Mouse (Mus musculus) MEL (cell line): ENCODE data around the gene Rinl. TPM values are rescaled to one million over a fixed set of nuclear protein-coding genes. Genes with fewer than 3 reads are reported as not detected.
A peak's percentile ranks its signal among the peaks of the same experiment; 100 is the strongest.

Experiments used
- DNase-seq: peaks from one replicate; pipeline ENCODE4 v3.0.0; 2011; ENCODE audit warnings: low read depth, low spot score
- H3K27ac ChIP-seq: 2 replicates; pipeline ENCODE4 v1.5.1; 2012; ENCODE audit warnings: low read depth, mild to moderate bottlenecking, control low read depth, low read length, moderate library complexity; ENCODE audit not compliant: control insufficient read depth
- H3K27me3 ChIP-seq, 2 experiments: fragments of 150-350 bp in 1 of 2; sonication (generic) in 1 of 2; 2 replicates each; pipeline ENCODE4 v1.6.1; 2012; ENCODE audit warnings: low read length in 2 of 2, mild to moderate bottlenecking in 2 of 2, improper control_type of control experiment in 1 of 2, moderate library complexity in 1 of 2; ENCODE audit not compliant: insufficient read depth in 2 of 2, control insufficient read depth in 1 of 2
- H3K36me3 ChIP-seq, 2 experiments: 2 replicates each; pipeline ENCODE4 v1.6.1; 2012 to 2014; ENCODE audit warnings: low read length in 2 of 2, improper control_type of control experiment in 1 of 2, inconsistent platforms in 1 of 2, mild to moderate bottlenecking in 1 of 2; ENCODE audit not compliant: insufficient read depth in 2 of 2, control insufficient read depth in 1 of 2
- H3K4me1 ChIP-seq, 2 experiments: fragments of 150-350 bp in 1 of 2; sonication (generic) in 1 of 2; 2 replicates each; pipeline ENCODE4 v1.6.1; 2012; ENCODE audit warnings: low read length in 2 of 2, improper control_type of control experiment in 1 of 2, mild to moderate bottlenecking in 1 of 2; ENCODE audit not compliant: insufficient read depth in 2 of 2, control insufficient read depth in 1 of 2
- H3K4me3 ChIP-seq, 2 experiments: fragments of 150-350 bp in 1 of 2; sonication (generic) in 1 of 2; 2 replicates each; pipeline ENCODE4 v1.5.1; 2012; ENCODE audit warnings: low read depth in 2 of 2, low read length in 2 of 2, mild to moderate bottlenecking in 2 of 2, moderate library complexity in 2 of 2, control low read depth in 1 of 2, improper control_type of control experiment in 1 of 2; ENCODE audit not compliant: control insufficient read depth in 1 of 2, insufficient read depth in 1 of 2
- H3K79me2 ChIP-seq: 2 replicates; pipeline ENCODE4 v1.6.1; 2012; ENCODE audit warnings: mild to moderate bottlenecking, low read length, moderate library complexity; ENCODE audit not compliant: control insufficient read depth, poor library complexity, insufficient read depth
- H3K9ac ChIP-seq: 2 replicates; pipeline ENCODE4 v1.6.1; 2012; ENCODE audit warnings: low read depth, mild to moderate bottlenecking, control low read depth, low read length, moderate library complexity; ENCODE audit not compliant: control insufficient read depth, poor library complexity, severe bottlenecking
- H3K9me3 ChIP-seq: fragments of 150-350 bp; sonication (generic); replicated peaks from 2 replicates; pipeline ENCODE4 v1.6.1; 2012; ENCODE audit warnings: mild to moderate bottlenecking, low read length, improper control_type of control experiment, moderate library complexity; ENCODE audit not compliant: insufficient read depth
- CHD1 ChIP-seq: IDR thresholded peaks from 2 replicates; pipeline ENCODE4 v1.6.1; 2012; ENCODE audit warnings: low read depth, mild to moderate bottlenecking, inconsistent platforms, low read length, improper control_type of control experiment
- CTCF ChIP-seq, 3 experiments: IDR thresholded peaks in 2 of 3; conservative IDR thresholded peaks in 1 of 3; 2 replicates each; pipeline ENCODE4 v1.5.1; 2011 to 2012; ENCODE audit warnings: low read length in 3 of 3, low read depth in 2 of 3, mild to moderate bottlenecking in 2 of 3, improper control_type of control experiment in 1 of 3, inconsistent platforms in 1 of 3, mixed read lengths in 1 of 3, moderate library complexity in 1 of 3; ENCODE audit not compliant: control insufficient read depth in 1 of 3, insufficient read depth in 1 of 3, poor library complexity in 1 of 3, severe bottlenecking in 1 of 3
- E2F4 ChIP-seq: IDR thresholded peaks from 2 replicates; pipeline ENCODE4 v1.6.1; 2011; ENCODE audit warnings: low read depth, low read length, improper control_type of control experiment, borderline replicate concordance
- ELF1 ChIP-seq: IDR thresholded peaks from 2 replicates; pipeline ENCODE4 v1.6.1; 2014; ENCODE audit warnings: low read depth, mild to moderate bottlenecking, inconsistent platforms, low read length, improper control_type of control experiment, moderate library complexity
- GATA1 ChIP-seq: IDR thresholded peaks from 2 replicates; pipeline ENCODE4 v1.6.1; 2011; ENCODE audit warnings: low read depth, low read length, improper control_type of control experiment
- KAT2A ChIP-seq: conservative IDR thresholded peaks from 2 replicates; pipeline ENCODE4 v1.6.1; 2012; ENCODE audit warnings: low read depth, low read length, improper control_type of control experiment, inconsistent platforms
- MEF2A ChIP-seq: IDR thresholded peaks from 2 replicates; pipeline ENCODE4 v1.6.1; 2014; ENCODE audit warnings: low read depth, mild to moderate bottlenecking, inconsistent platforms, low read length, improper control_type of control experiment; ENCODE audit not compliant: poor library complexity, insufficient replicate concordance, severe bottlenecking; ENCODE audit errors: extremely low read depth
- MYB ChIP-seq: IDR thresholded peaks from 2 replicates; pipeline ENCODE4 v1.6.1; 2011; ENCODE audit warnings: mild to moderate bottlenecking, low read depth, low read length, improper control_type of control experiment
- NELFE ChIP-seq: IDR thresholded peaks from 2 replicates; pipeline ENCODE4 v1.6.1; 2011; ENCODE audit warnings: low read depth, low read length, improper control_type of control experiment
- NRF1 ChIP-seq: IDR thresholded peaks from 2 replicates; pipeline ENCODE4 v1.6.1; 2014; ENCODE audit warnings: low read depth, mild to moderate bottlenecking, inconsistent platforms, low read length, improper control_type of control experiment, moderate library complexity; ENCODE audit not compliant: poor library complexity, insufficient read depth, severe bottlenecking
- UBTF ChIP-seq: IDR thresholded peaks from 2 replicates; pipeline ENCODE4 v1.6.1; 2012; ENCODE audit warnings: low read depth, mild to moderate bottlenecking, inconsistent platforms, low read length, improper control_type of control experiment, moderate library complexity, borderline replicate concordance; ENCODE audit not compliant: insufficient read depth
- USF2 ChIP-seq, 2 experiments: IDR thresholded peaks; 2 replicates each; pipeline ENCODE4 v1.6.1; 2011 to 2012; ENCODE audit warnings: improper control_type of control experiment in 2 of 2, low read length in 2 of 2, borderline replicate concordance in 1 of 2, inconsistent platforms in 1 of 2, low read depth in 1 of 2, mild to moderate bottlenecking in 1 of 2; ENCODE audit not compliant: insufficient read depth in 1 of 2
- ZC3H11A ChIP-seq: IDR thresholded peaks from 2 replicates; pipeline ENCODE4 v1.6.1; 2012; ENCODE audit warnings: low read depth, mild to moderate bottlenecking, inconsistent platforms, low read length, improper control_type of control experiment
- ZNF384 ChIP-seq: IDR thresholded peaks from 2 replicates; pipeline ENCODE4 v1.6.1; 2012; ENCODE audit warnings: low read depth, mild to moderate bottlenecking, inconsistent platforms, low read length, improper control_type of control experiment
- polyA plus RNA-seq, 2 experiments: library from polyadenylated mRNA; stranded (reverse) in 1 of 2; unstranded in 1 of 2; fragments of >175 nt in 1 of 2; fragments of >200 nt in 1 of 2; gene quantifications; 2 replicates each; pipeline versions ENCODE4 v1.2.1 to v1.2.4; 2012; ENCODE audit warnings: low replicate concordance in 2 of 2, low read depth in 1 of 2; ENCODE audit not compliant: insufficient read length in 2 of 2, insufficient read depth in 1 of 2, missing spikeins in 1 of 2
- total RNA-seq: library from RNA; depleted of rRNA; stranded (reverse); fragments of 300-350 nt; gene quantifications from 2 replicates; pipeline ENCODE4 v1.2.3, GENCODE M21; 2012; rRNA removed

Rinl gene
- 32.9 and 39.9 TPM in 2 replicates for total RNA-seq
- polyA plus RNA-seq, result 10 to 100 TPM in 1 of 2 experiments, not detected in 1; 63.9 TPM

DNA sequence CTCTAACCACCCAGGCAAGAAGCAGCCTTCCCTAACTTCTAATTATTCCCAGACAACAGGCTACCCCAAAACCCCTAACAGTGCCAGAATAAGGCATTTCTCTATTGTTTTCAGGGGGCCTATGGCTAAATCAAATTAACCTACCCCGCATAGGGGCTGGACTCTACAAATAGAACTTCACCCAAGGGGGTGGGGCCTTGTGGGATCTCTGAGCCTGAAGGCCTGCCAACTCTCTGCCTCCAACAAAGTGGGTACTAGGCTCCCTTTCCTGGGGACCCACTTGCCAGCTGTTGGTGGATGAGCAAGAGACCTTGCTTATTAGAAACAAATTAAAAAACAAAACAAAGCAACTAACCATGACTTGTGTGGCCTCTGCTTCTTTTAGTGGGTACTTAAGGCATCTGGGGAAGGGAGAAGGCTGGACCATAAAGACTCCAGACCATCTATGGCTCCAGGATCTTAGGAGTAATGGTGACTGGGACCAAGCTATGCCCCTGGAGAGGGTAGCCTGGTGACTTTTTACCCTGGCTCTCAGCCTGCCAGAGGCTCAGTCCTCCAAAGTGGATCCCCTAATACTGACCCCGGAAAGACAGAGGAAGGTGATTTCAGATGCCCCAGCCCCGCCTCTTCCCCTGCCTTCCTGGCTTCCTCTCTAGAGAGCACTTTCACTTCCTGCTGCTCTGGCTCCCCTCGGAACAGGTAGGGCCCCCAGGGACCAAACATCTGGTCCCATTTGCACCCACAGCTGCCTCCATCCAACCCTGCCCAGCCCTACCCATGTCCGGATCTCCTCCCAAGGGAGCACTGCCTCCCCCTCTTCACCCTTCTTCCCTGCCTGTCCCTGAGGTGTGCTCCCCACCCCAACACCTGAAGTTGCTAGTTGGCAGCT, at the start of gene Rinl:
Rinl (plus strand) TSS at position 663 of the 889 bp plus-strand sequence.
- Histone ChIP-seq H3K4me3 (no peak within 1 kb of the TSS), H3K9ac (no peak within 1 kb of the TSS)

DNA sequence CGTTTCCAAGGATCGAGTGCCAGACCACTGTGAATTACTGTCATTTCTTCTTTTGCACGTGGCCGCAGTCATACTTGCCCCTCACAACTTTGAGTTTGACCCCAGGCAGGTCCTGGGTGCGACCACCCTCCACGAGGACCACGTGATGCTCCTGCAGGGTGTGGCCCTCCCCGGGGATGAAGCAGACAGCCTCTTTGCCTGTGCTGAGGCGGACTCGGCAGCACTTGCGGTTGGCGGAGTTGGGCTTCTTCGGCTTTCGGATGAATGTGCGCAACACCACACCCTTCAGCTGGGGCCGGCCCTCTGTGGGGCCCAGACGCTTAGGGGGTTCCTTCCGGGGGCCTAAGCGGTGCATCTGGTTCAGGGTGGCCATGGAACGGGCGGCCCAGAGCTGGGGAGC, 48.9 kb upstream of the Rinl start:
- Histone ChIP-seq H3K36me3 (no peaks in the 10 kb centered on the region), H3K4me3 (no peak overlapping the region), H3K27me3 (no peaks in the 10 kb centered on the region), H3K9me3 (no peaks in the 10 kb centered on the region), H3K9ac (no peak overlapping the region), H3K4me1 (peaks cover 0 to 4% of the 10 kb centered on the region in 2 experiments; a peak in 1 of 4 replicates)
- no peak for TF ChIP-seq GATA1
- no peak for TF ChIP-seq E2F4
- no peak for TF ChIP-seq USF2 (IDR thresholded peaks at IDR 0.05; ENCODE audit: borderline replicate concordance in 1 of 2, insufficient read depth in 1 of 2, low read depth in 1 of 2, low read length in 2 of 2)
- TF ChIP-seq NRF1, result no peak
- no peak for TF ChIP-seq MYB
- TF ChIP-seq NELFE, result no peak
- no peak for TF ChIP-seq MEF2A
- TF ChIP-seq, all 39 proteins: peak for 0
- no peak overlapping the region for H3K27ac ChIP-seq
- peaks cover 5% of the 10 kb centered on the region; the same call in 1 of the 2 replicates for H3K79me2 ChIP-seq
- no peak for DNase-seq

More for the DNA sequence above, at the start of gene Rinl:
- no peaks in the 10 kb centered on the region for H3K27me3 ChIP-seq
- H3K4me1 ChIP-seq, result no peaks in the 10 kb centered on the region
- DNase-seq, result no peak
- no peak within 1 kb of the TSS for H3K27ac ChIP-seq
- H3K79me2 ChIP-seq, result no peaks in the 10 kb centered on the region
- no peak for TF ChIP-seq ELF1
- TF ChIP-seq ZNF384, result no peak
- no peaks in the 10 kb centered on the region for H3K9me3 ChIP-seq
- no peaks in the 10 kb centered on the region for H3K36me3 ChIP-seq

DNA sequence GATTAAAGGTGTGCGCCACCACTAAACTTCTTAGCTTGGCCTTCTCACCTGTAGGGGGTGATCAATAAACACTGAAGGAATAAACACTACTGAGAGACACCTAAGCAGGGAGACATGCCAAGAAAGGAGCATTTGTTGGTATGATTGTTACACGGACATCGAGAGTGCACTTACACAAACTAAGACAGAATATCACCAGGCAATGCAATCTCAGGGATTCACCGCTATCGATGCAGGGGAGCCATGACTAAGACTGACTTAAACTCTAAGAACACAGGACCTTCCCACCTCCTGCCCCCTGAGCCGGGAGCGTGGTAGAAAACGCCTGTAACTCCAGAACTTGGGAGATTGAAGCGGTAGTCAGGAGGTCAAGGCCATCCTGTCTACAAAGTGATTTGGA, 47.8 kb upstream of the Rinl start:
- Histone ChIP-seq H3K4me1 (peaks cover 0 to 4% of the 10 kb centered on the region in 2 experiments; a peak in 1 of 4 replicates), H3K36me3 (no peaks in the 10 kb centered on the region), H3K79me2 (peaks cover 5% of the 10 kb centered on the region; the same call in 1 of the 2 replicates), H3K27me3 (no peaks in the 10 kb centered on the region), H3K9ac (peak overlapping the region; percentile 86), H3K9me3 (no peaks in the 10 kb centered on the region), H3K27ac (peak overlapping the region; percentile 57), H3K4me3 (peak overlapping the region; percentile 62 to 86)
- TF ChIP-seq CHD1, result 0 out of 2 replicates have a peak, but pooled peaks have one; percentile 51
- TF ChIP-seq MEF2A, result no peak
- no peak for TF ChIP-seq UBTF
- TF ChIP-seq KAT2A, result peak; percentile 22; the same call in 1 of the 2 replicates
- no peak for TF ChIP-seq ZC3H11A
- peak in 1 of 3 experiments; percentile 22; a peak in 1 of 6 replicates for TF ChIP-seq CTCF (IDR thresholded peaks at IDR 0.05 in 2 of 3, conservative IDR thresholded peaks at IDR 0.05 in 1 of 3; ENCODE audit: control insufficient read depth in 1 of 3, insufficient read depth in 1 of 3, low read depth in 2 of 3, low read length in 3 of 3, poor library complexity in 1 of 3, severe bottlenecking in 1 of 3)
- DNase-seq, result peak; percentile 56
